Mouse (Mus musculus) CH12.LX (cell line): ENCODE results near the gene Adprh. TPM values are rescaled to one million over a fixed set of nuclear protein-coding genes. Genes with fewer than 3 reads are reported as not detected.
A peak's percentile ranks its signal among the peaks of the same experiment; 100 is the strongest.

Experiments used
- DNase-seq: peaks from one replicate; pipeline ENCODE4 v3.0.0-alpha.2; 2013; ENCODE audit errors: extremely low read depth
- H3K27ac ChIP-seq: 2 replicates; pipeline ENCODE4 v1.5.1; 2012; ENCODE audit warnings: low read depth, mild to moderate bottlenecking, control low read depth, moderate library complexity; ENCODE audit not compliant: insufficient read depth
- H3K27me3 ChIP-seq: replicated peaks from 2 replicates; pipeline ENCODE3; 2012; ENCODE audit warnings: inconsistent platforms
- H3K36me3 ChIP-seq, 2 experiments: replicated peaks in 1 of 2; 2 replicates each; pipeline versions ENCODE3 to v1.6.1; 2012; ENCODE audit warnings: inconsistent platforms in 1 of 2, low read length in 1 of 2, mild to moderate bottlenecking in 1 of 2, mixed read lengths in 1 of 2, moderate library complexity in 1 of 2; ENCODE audit not compliant: control insufficient read depth in 1 of 2, insufficient read depth in 1 of 2
- H3K4me1 ChIP-seq, 2 experiments: 2 replicates each; pipeline ENCODE4 v1.6.1; 2012; ENCODE audit warnings: inconsistent platforms in 1 of 2, moderate library complexity in 1 of 2; ENCODE audit not compliant: insufficient read depth in 2 of 2, control insufficient read depth in 1 of 2
- H3K4me2 ChIP-seq: 2 replicates; pipeline ENCODE4 v1.6.1; 2012; ENCODE audit warnings: low read depth, mild to moderate bottlenecking, control low read depth; ENCODE audit not compliant: poor library complexity, insufficient read depth, severe bottlenecking
- H3K4me3 ChIP-seq, 3 experiments: fragments of 150-350 bp in 1 of 3; sonication (generic) in 1 of 3; replicated peaks in 1 of 3; 2 replicates each; pipeline versions ENCODE3 to v1.5.1; 2011 to 2012; ENCODE audit warnings: low read depth in 2 of 3, low read length in 2 of 3, mild to moderate bottlenecking in 2 of 3, moderate library complexity in 2 of 3, control low read depth in 1 of 3, improper control_type of control experiment in 1 of 3, inconsistent platforms in 1 of 3, mixed read lengths in 1 of 3; ENCODE audit not compliant: poor library complexity in 1 of 3
- H3K79me2 ChIP-seq: replicated peaks from 2 replicates; pipeline ENCODE4 v1.6.1; 2012; ENCODE audit warnings: mild to moderate bottlenecking, moderate library complexity; ENCODE audit not compliant: control insufficient read depth, poor library complexity, insufficient read depth, severe bottlenecking; ENCODE audit errors: extremely low read depth
- H3K9ac ChIP-seq: 2 replicates; pipeline ENCODE4 v1.6.1; 2012; ENCODE audit warnings: low read depth, mild to moderate bottlenecking, control low read depth, moderate library complexity; ENCODE audit not compliant: insufficient read depth
- H3K9me3 ChIP-seq: replicated peaks from 2 replicates; pipeline ENCODE3; 2012; ENCODE audit warnings: low read length, inconsistent platforms, mixed read lengths
- BHLHE40 ChIP-seq: IDR thresholded peaks from 2 replicates; pipeline ENCODE4 v1.6.1; 2011; ENCODE audit warnings: mild to moderate bottlenecking, low read depth, low read length, improper control_type of control experiment
- CTCF ChIP-seq, 2 experiments: IDR thresholded peaks in 1 of 2; conservative IDR thresholded peaks in 1 of 2; 2 replicates each; pipeline ENCODE4 v1.5.1; 2011 to 2012; ENCODE audit warnings: low read depth in 2 of 2, low read length in 2 of 2, improper control_type of control experiment in 1 of 2, inconsistent platforms in 1 of 2, mild to moderate bottlenecking in 1 of 2, moderate library complexity in 1 of 2
- ELF1 ChIP-seq: IDR thresholded peaks from 2 replicates; pipeline ENCODE4 v1.6.1; 2014; ENCODE audit warnings: low read depth, mild to moderate bottlenecking, inconsistent platforms, low read length, improper control_type of control experiment
- EP300 ChIP-seq: IDR thresholded peaks from 2 replicates; pipeline ENCODE4 v1.6.1; 2011; ENCODE audit warnings: low read length, improper control_type of control experiment
- ETS1 ChIP-seq: conservative IDR thresholded peaks from 2 replicates; pipeline ENCODE4 v1.6.1; 2012; ENCODE audit warnings: low read depth, mild to moderate bottlenecking, inconsistent platforms, low read length, improper control_type of control experiment, moderate library complexity
- GABPA ChIP-seq: IDR thresholded peaks from 2 replicates; pipeline ENCODE4 v1.6.1; 2012; ENCODE audit warnings: low read depth, low read length, improper control_type of control experiment, inconsistent platforms; ENCODE audit not compliant: insufficient replicate concordance
- HCFC1 ChIP-seq: IDR thresholded peaks from 2 replicates; pipeline ENCODE4 v1.6.1; 2012; ENCODE audit warnings: low read depth, mild to moderate bottlenecking, inconsistent platforms, low read length, improper control_type of control experiment
- IRF4 ChIP-seq: IDR thresholded peaks from 2 replicates; pipeline ENCODE4 v1.6.1; 2014; ENCODE audit warnings: low read depth, mild to moderate bottlenecking, inconsistent platforms, low read length, improper control_type of control experiment
- JUN ChIP-seq: IDR thresholded peaks from 2 replicates; pipeline ENCODE4 v1.6.1; 2011; ENCODE audit warnings: low read depth, mild to moderate bottlenecking, low read length, improper control_type of control experiment, moderate library complexity; ENCODE audit not compliant: insufficient read depth
- JUND ChIP-seq: conservative IDR thresholded peaks from 2 replicates; pipeline ENCODE4 v1.6.1; 2011; ENCODE audit warnings: low read depth, low read length, improper control_type of control experiment
- MEF2A ChIP-seq: IDR thresholded peaks from 2 replicates; pipeline ENCODE4 v1.6.1; 2014; ENCODE audit warnings: low read depth, mild to moderate bottlenecking, inconsistent platforms, low read length, improper control_type of control experiment, borderline replicate concordance
- MYC ChIP-seq: IDR thresholded peaks from 2 replicates; pipeline ENCODE4 v1.6.1; 2011; ENCODE audit warnings: low read depth, mild to moderate bottlenecking, improper control_type of control experiment, low read length
- NRF1 ChIP-seq: IDR thresholded peaks from 2 replicates; pipeline ENCODE4 v1.6.1; 2014; ENCODE audit warnings: low read depth, mild to moderate bottlenecking, inconsistent platforms, low read length, improper control_type of control experiment, moderate library complexity
- SMC3 ChIP-seq: IDR thresholded peaks from 2 replicates; pipeline ENCODE4 v1.6.1; 2011; ENCODE audit warnings: low read depth, low read length, improper control_type of control experiment
- TBP ChIP-seq: conservative IDR thresholded peaks from 2 replicates; pipeline ENCODE4 v1.6.1; 2011; ENCODE audit warnings: low read depth, low read length, improper control_type of control experiment
- TCF12 ChIP-seq: IDR thresholded peaks from 2 replicates; pipeline ENCODE4 v1.6.1; 2014; ENCODE audit warnings: low read depth, mild to moderate bottlenecking, inconsistent platforms, low read length, improper control_type of control experiment
- USF1 ChIP-seq: IDR thresholded peaks from 2 replicates; pipeline ENCODE4 v1.6.1; 2014; ENCODE audit warnings: low read depth, mild to moderate bottlenecking, inconsistent platforms, low read length, improper control_type of control experiment
- ZKSCAN1 ChIP-seq: IDR thresholded peaks from 2 replicates; pipeline ENCODE4 v1.6.1; 2012; ENCODE audit warnings: low read depth, inconsistent platforms, low read length, improper control_type of control experiment, borderline replicate concordance
- ZMIZ1 ChIP-seq: IDR thresholded peaks from 2 replicates; pipeline ENCODE4 v1.6.1; 2012; ENCODE audit warnings: low read depth, mild to moderate bottlenecking, inconsistent platforms, low read length, improper control_type of control experiment
- ZNF384 ChIP-seq: IDR thresholded peaks from 2 replicates; pipeline ENCODE4 v1.6.1; 2012; ENCODE audit warnings: low read depth, low read length, improper control_type of control experiment, inconsistent platforms
- dilution Hi-C: fragments of 300-500 bp; cut with MboI; formaldehyde crosslinking; loops from 2 replicates; pipeline ENCODE4 v1.14.3; 2020; ENCODE audit warnings: low sequenced_read_pairs; ENCODE audit not compliant: extremely low pct_unique_long_range_greater_than_20kb, extremely low pct_ligation_motif_present
- in situ Hi-C: fragments of 300-500 bp; cut with MboI; formaldehyde crosslinking; loops from 3 replicates; pipeline ENCODE4 v1.14.3; 2019; ENCODE audit warnings: low sequenced_read_pairs, low pct_ligation_motif_present, low pct_unique_long_range_greater_than_20kb, mixed read lengths
- polyA plus RNA-seq: library from polyadenylated mRNA; unstranded; fragments of >175 nt; gene quantifications from 2 replicates; pipeline ENCODE4 v1.2.1, GENCODE M21; 2012; ENCODE audit warnings: low read depth; ENCODE audit not compliant: insufficient read length
- total RNA-seq, 2 experiments: library from RNA; depleted of rRNA; stranded (reverse); fragments of 300-350 nt in 1 of 2; fragments of >200 nt in 1 of 2; gene quantifications; 2 replicates each; pipeline ENCODE4 v1.2.3; 2012 to 2014

The Adprh gene
- total and polyA plus RNA-seq, 3 experiments = 45.3 to 82.9 (median 67.7) TPM

GRCm38 (mm10) chr16:38395060-38395730 is 57.3 kb downstream of the Adprh start (continued):
- peak; percentile 43; the same call in 1 of the 2 replicates for TF ChIP-seq SMC3
- peak; percentile 61; the same call in 1 of the 2 replicates for TF ChIP-seq ZMIZ1
- TF ChIP-seq ZNF384 = no peak
- peak; percentile 79 for TF ChIP-seq JUND
- TF ChIP-seq TBP = peak; percentile 95
- TF ChIP-seq ZKSCAN1 = no peak
- peak; percentile 72 for TF ChIP-seq TCF12
- no peak for TF ChIP-seq USF1
- TF ChIP-seq ETS1 = peak; percentile 92
- peak; percentile 85; the same call in 1 of the 2 replicates for TF ChIP-seq IRF4
- peak; percentile 86 for TF ChIP-seq MEF2A
- peak; percentile 96 for TF ChIP-seq MYC

GRCm38 (mm10) chr16:38394191-38394618 is 58.3 kb downstream of the Adprh start:
- H3K27ac ChIP-seq = peak overlapping the region; percentile 99
- no peak for DNase-seq
- H3K4me2 ChIP-seq = peak overlapping the region; percentile 13; the same call in 1 of the 2 replicates

More at GRCm38 (mm10) chr16:38394191-38394618, 58.3 kb downstream of the Adprh start:
- dilution Hi-C loops (no loop called here), in situ Hi-C loops (no loop called here)
- Histone ChIP-seq H3K4me1 (peaks cover 38 to 78% of the 10 kb centered on the region in 2 experiments), H3K4me3 (no peak overlapping the region), H3K79me2 (no peaks in the 10 kb centered on the region; the same call in 1 of the 2 replicates), H3K27me3 (no peaks in the 10 kb centered on the region), H3K9ac (peak overlapping the region; percentile 93), H3K36me3 (peaks cover 0 to 2% of the 10 kb centered on the region in 2 experiments), H3K9me3 (no peaks in the 10 kb centered on the region)
- TF ChIP-seq CTCF (conservative IDR thresholded peaks at IDR 0.05 in 1 of 2, IDR thresholded peaks at IDR 0.05 in 1 of 2; ENCODE audit: low read depth in 2 of 2, low read length in 2 of 2) (no peak), TBP (peak; percentile 71; the same call in 1 of the 2 replicates), NRF1 (no peak), EP300 (peak; percentile 58; the same call in 1 of the 2 replicates), MEF2A (0 out of 2 replicates have a peak, but pooled peaks have one; percentile 8), JUND (peak; percentile 92), HCFC1 (no peak), TCF12 (0 out of 2 replicates have a peak, but pooled peaks have one; percentile 0), BHLHE40 (peak; percentile 37; the same call in 1 of the 2 replicates), GABPA (peak; percentile 17; the same call in 1 of the 2 replicates), ETS1 (peak; percentile 76; the same call in 1 of the 2 replicates), JUN (peak; percentile 94), ELF1 (no peak)

Other genes starting within 250 kb of the Adprh start
- gene Nr1i2, start 157.9 kb downstream of the Adprh start, total RNA-seq (2012; rRNA removed) = not detected in 2 replicates
- not detected in 2 replicates for gene Nr1i2, start 157.9 kb downstream of the Adprh start, total RNA-seq (2014; rRNA removed)
- not detected in 2 replicates for gene Nr1i2, start 157.9 kb downstream of the Adprh start, polyA plus RNA-seq
- gene Maats1, start 110.6 kb downstream of the Adprh start, total RNA-seq (2012; rRNA removed) = 3.9 TPM in 2 replicates
- gene Maats1, start 110.6 kb downstream of the Adprh start, total RNA-seq (2014; rRNA removed) = 1.7 and 1.9 TPM in 2 replicates
- gene Maats1, start 110.6 kb downstream of the Adprh start, polyA plus RNA-seq = 2.0 and 2.9 TPM in 2 replicates
- 643 and 706 TPM in 2 replicates for gene Cox17, start 105.7 kb downstream of the Adprh start, total RNA-seq (2012; rRNA removed)
- gene Cox17, start 105.7 kb downstream of the Adprh start, total RNA-seq (2014; rRNA removed) = 410 and 438 TPM in 2 replicates
- 533 and 622 TPM in 2 replicates for gene Cox17, start 105.7 kb downstream of the Adprh start, polyA plus RNA-seq
- gene Gm21987, start 105.7 kb downstream of the Adprh start, total RNA-seq (2012; rRNA removed) = 0.42 TPM in 1 of 2 replicates, not detected in the other
- gene Gm21987, start 105.7 kb downstream of the Adprh start, total RNA-seq (2014; rRNA removed) = not detected in 2 replicates
- 0.87 TPM in 1 of 2 replicates, not detected in the other for gene Gm21987, start 105.7 kb downstream of the Adprh start, polyA plus RNA-seq
- gene Popdc2, start 90.5 kb downstream of the Adprh start, total RNA-seq (2012; rRNA removed) = 1.0 and 3.6 TPM in 2 replicates
- gene Popdc2, start 90.5 kb downstream of the Adprh start, total RNA-seq (2014; rRNA removed) = 0.17 and 0.30 TPM in 2 replicates
- gene Popdc2, start 90.5 kb downstream of the Adprh start, polyA plus RNA-seq = 0.35 and 1.1 TPM in 2 replicates
- gene Pla1a, start 19.6 kb downstream of the Adprh start, total RNA-seq (2012; rRNA removed) = 20.6 and 27.9 TPM in 2 replicates
- gene Pla1a, start 19.6 kb downstream of the Adprh start, total RNA-seq (2014; rRNA removed) = 12.3 and 14.3 TPM in 2 replicates
- gene Pla1a, start 19.6 kb downstream of the Adprh start, polyA plus RNA-seq = 9.3 and 11.0 TPM in 2 replicates
- 43.6 and 46.2 TPM in 2 replicates for gene Cd80, start 2.9 kb upstream of the Adprh start, total RNA-seq (2012; rRNA removed)
- gene Cd80, start 2.9 kb upstream of the Adprh start, total RNA-seq (2014; rRNA removed) = 54.3 and 57.8 TPM in 2 replicates
- gene Cd80, start 2.9 kb upstream of the Adprh start, polyA plus RNA-seq = 37.0 and 39.5 TPM in 2 replicates
- 49.7 and 50.1 TPM in 2 replicates for gene Timmdc1, start 70.0 kb upstream of the Adprh start, total RNA-seq (2012; rRNA removed)
- gene Timmdc1, start 70.0 kb upstream of the Adprh start, total RNA-seq (2014; rRNA removed) = 32.5 and 36.5 TPM in 2 replicates
- 45.1 and 45.3 TPM in 2 replicates for gene Timmdc1, start 70.0 kb upstream of the Adprh start, polyA plus RNA-seq
- gene Poglut1, start 97.6 kb upstream of the Adprh start, total RNA-seq (2012; rRNA removed) = 41.4 and 44.2 TPM in 2 replicates
- 65.6 and 76.9 TPM in 2 replicates for gene Poglut1, start 97.6 kb upstream of the Adprh start, total RNA-seq (2014; rRNA removed)
- 54.7 and 54.8 TPM in 2 replicates for gene Poglut1, start 97.6 kb upstream of the Adprh start, polyA plus RNA-seq
- 61.9 and 66.5 TPM in 2 replicates for gene Tmem39a, start 106.0 kb upstream of the Adprh start, total RNA-seq (2012; rRNA removed)
- 42.3 and 52.3 TPM in 2 replicates for gene Tmem39a, start 106.0 kb upstream of the Adprh start, total RNA-seq (2014; rRNA removed)
- gene Tmem39a, start 106.0 kb upstream of the Adprh start, polyA plus RNA-seq = 120 and 137 TPM in 2 replicates